Mouse (Mus musculus) ES-E14 (cell line): Measurements from ENCODE around the gene Olfr76.

ENCODE experiments used
- CHD2 ChIP-seq: IDR thresholded peaks from 2 replicates; pipeline ENCODE4 v1.6.1; 2014; ENCODE audit warnings: mild to moderate bottlenecking, low read depth, low read length, inconsistent platforms
- HCFC1 ChIP-seq: IDR thresholded peaks from 2 replicates; pipeline ENCODE4 v1.6.1; 2012; ENCODE audit warnings: low read length, inconsistent platforms, borderline replicate concordance; ENCODE audit not compliant: insufficient read depth
- MAFK ChIP-seq: IDR thresholded peaks from 2 replicates; pipeline ENCODE4 v1.6.1; 2014; ENCODE audit warnings: mild to moderate bottlenecking, low read depth, low read length, inconsistent platforms; ENCODE audit not compliant: insufficient read depth
- ZC3H11A ChIP-seq: IDR thresholded peaks from 2 replicates; pipeline ENCODE4 v1.6.1; 2012; ENCODE audit warnings: low read depth, mild to moderate bottlenecking, inconsistent platforms, low read length, borderline replicate concordance
- ZNF384 ChIP-seq: IDR thresholded peaks from 2 replicates; pipeline ENCODE4 v1.6.1; 2012; ENCODE audit warnings: low read depth, low read length, inconsistent platforms

GRCm38 (mm10) chr19:12115797-12116196 lies 7.2 kb downstream of the Olfr76 start, which contains the start of gene Olfr1428:
- no peak for TF ChIP-seq ZNF384
- no peak for TF ChIP-seq CHD2
- no peak for TF ChIP-seq HCFC1
- TF ChIP-seq ZC3H11A = no peak
- TF ChIP-seq MAFK = no peak
